Mouse (Mus musculus): ENCODE measurements around the gene Cfap45.
A peak's percentile ranks its signal among the peaks of the same experiment; 100 is the strongest.

Gene Cfap45

GRCm38 (mm10) chr1:172519644-172520043, 957 bp upstream of the Cfap45 start:
- no peak for DNase-seq

- no peak for DNase-seq
Measured at GRCm38 (mm10) chr1:172522524-172522923, 1.9 kb downstream of the Cfap45 start.

GRCm38 (mm10) chr1:172523699-172524101, 3.1 kb downstream of the Cfap45 start:
- no peak for DNase-seq

GRCm38 (mm10) chr1:172525027-172525764, 4.6 kb downstream of the Cfap45 start:
- no peak for DNase-seq

- no peak for DNase-seq
Measured at GRCm38 (mm10) chr1:172525971-172526370, 5.4 kb downstream of the Cfap45 start.

GRCm38 (mm10) chr1:172526380-172527081, 5.9 kb downstream of the Cfap45 start:
- DNase-seq = no peak

- no peak for DNase-seq
Measured at GRCm38 (mm10) chr1:172527431-172527830, 6.8 kb downstream of the Cfap45 start.

- peak; percentile 85 to 93 for DNase-seq
Measured at GRCm38 (mm10) chr1:172528701-172529100, 8.1 kb downstream of the Cfap45 start.

- no peak for DNase-seq
Measured at GRCm38 (mm10) chr1:172530544-172531220, 10.1 kb downstream of the Cfap45 start.

GRCm38 (mm10) chr1:172532551-172532950, 11.9 kb downstream of the Cfap45 start:
- peak; percentile 70 to 79 for DNase-seq

GRCm38 (mm10) chr1:172535116-172535515, 14.5 kb downstream of the Cfap45 start:
- DNase-seq = peak in 1 of 2 experiments; percentile 44

GRCm38 (mm10) chr1:172539827-172540226, 19.2 kb downstream of the Cfap45 start:
- DNase-seq = peak in 1 of 2 experiments; percentile 21

GRCm38 (mm10) chr1:172540283-172540820, 19.8 kb downstream of the Cfap45 start:
- no peak for DNase-seq

- DNase-seq = no peak
Measured at GRCm38 (mm10) chr1:172546062-172546461, 25.5 kb downstream of the Cfap45 start.

GRCm38 (mm10) chr1:172548501-172548900, 27.9 kb downstream of the Cfap45 start:
- DNase-seq = no peak

GRCm38 (mm10) chr1:172549314-172549713, 28.7 kb downstream of the Cfap45 start:
- DNase-seq = no peak

GRCm38 (mm10) chr1:172549717-172550116, 29.1 kb downstream of the Cfap45 start:
- no peak for DNase-seq

GRCm38 (mm10) chr1:172550551-172550951, 29.9 kb downstream of the Cfap45 start:
- DNase-seq = peak in 1 of 2 experiments; percentile 29

- DNase-seq = no peak
Measured at GRCm38 (mm10) chr1:172551009-172551408, 30.4 kb downstream of the Cfap45 start.

GRCm38 (mm10) chr1:172552623-172553022, 32.0 kb downstream of the Cfap45 start:
- DNase-seq = no peak

- no peak for DNase-seq
Measured at GRCm38 (mm10) chr1:172555638-172556037, 35.0 kb downstream of the Cfap45 start, which contains the start of gene Vsig8. TSS of gene Vsig8 (plus strand) at chr1:172555938.

- DNase-seq = peak; percentile 79 to 80
Measured at GRCm38 (mm10) chr1:172562641-172563464, 42.3 kb downstream of the Cfap45 start.
